Mouse (Mus musculus) liver, postnatal 0 days (tissue): ENCODE data around the gene Prg3. TPM values are rescaled to one million over a fixed set of nuclear protein-coding genes. Genes with fewer than 3 reads are reported as not detected.

Experiments used
- ATAC-seq: fragments of 200-750 bp; cut with Nextera tagmentation; 2 replicates; pipeline ENCODE4 v1.8.0; 2017; ENCODE audit warnings: mild to moderate bottlenecking, moderate library complexity
- DNase-seq: peaks from one replicate; pipeline ENCODE4 v3.0.0-alpha.2; 2016
- H3K27ac ChIP-seq: fragments of 300-500 bp; sonication (generic); 2 replicates; pipeline ENCODE4 v1.5.1; 2014; ENCODE audit warnings: antibody characterized with exemption, moderate library complexity, mild to moderate bottlenecking, low read depth
- H3K27me3 ChIP-seq: fragments of 300-500 bp; sonication (generic); 2 replicates; pipeline ENCODE4 v1.6.1; 2014; ENCODE audit warnings: low read length, control low read depth, mixed read lengths; ENCODE audit not compliant: insufficient read depth
- H3K36me3 ChIP-seq: fragments of 300-500 bp; sonication (generic); replicated peaks from 2 replicates; pipeline ENCODE4 v1.6.1; 2014; ENCODE audit warnings: mild to moderate bottlenecking, control low read depth, low read length, moderate library complexity, mixed read lengths; ENCODE audit not compliant: insufficient read depth
- H3K4me1 ChIP-seq: fragments of 300-500 bp; sonication (generic); 2 replicates; pipeline ENCODE4 v1.6.1; 2014; ENCODE audit warnings: antibody characterized with exemption, mild to moderate bottlenecking, control low read depth; ENCODE audit not compliant: insufficient read depth
- H3K4me2 ChIP-seq: fragments of 300-500 bp; sonication (generic); 2 replicates; pipeline ENCODE4 v1.6.1; 2014; ENCODE audit warnings: low read depth, mild to moderate bottlenecking, low read length, moderate library complexity, mixed read lengths
- H3K4me3 ChIP-seq: fragments of 300-500 bp; sonication (generic); 2 replicates; pipeline ENCODE4 v1.5.1; 2014; ENCODE audit warnings: low read depth, low read length
- H3K9ac ChIP-seq: fragments of 300-500 bp; sonication (generic); replicated peaks from 2 replicates; pipeline ENCODE4 v1.6.1; 2014; ENCODE audit warnings: mild to moderate bottlenecking, moderate library complexity
- H3K9me3 ChIP-seq: fragments of 300-500 bp; sonication (generic); 2 replicates; pipeline ENCODE4 v1.6.1; 2016; ENCODE audit warnings: mild to moderate bottlenecking, control low read depth, low read length, mixed read lengths
- CTCF ChIP-seq: sonication (generic); IDR thresholded peaks from 2 replicates; pipeline ENCODE4 v1.5.1; 2016; ENCODE audit warnings: antibody characterized with exemption, low read depth
- EP300 ChIP-seq: IDR thresholded peaks from 2 replicates; pipeline ENCODE4 v1.6.1; 2016; ENCODE audit warnings: antibody characterized with exemption, low read depth, mild to moderate bottlenecking
- WGBS: fragments of 180-500 bp; shearing (Covaris S2); extraction: QIAGEN DNeasy Blood & Tissue Kit; methylation state at CpG from one replicate; pipeline ENCODE4 v1.1.7; 2014; ENCODE audit not compliant: insufficient replicate concordance; 5-methylcytosine and 5-hydroxymethylcytosine counted together
- polyA plus RNA-seq: library from polyadenylated mRNA; unstranded; fragments of >200 nt; fragmentation: Nextera tagmentation; extraction: Ambion mirVana; gene quantifications from 2 replicates; pipeline ENCODE4 v1.2.1, GENCODE M21; 2015

Gene Prg3
- polyA plus RNA-seq, 1 experiment from 2014 or later, result 5.1 TPM

DNA sequence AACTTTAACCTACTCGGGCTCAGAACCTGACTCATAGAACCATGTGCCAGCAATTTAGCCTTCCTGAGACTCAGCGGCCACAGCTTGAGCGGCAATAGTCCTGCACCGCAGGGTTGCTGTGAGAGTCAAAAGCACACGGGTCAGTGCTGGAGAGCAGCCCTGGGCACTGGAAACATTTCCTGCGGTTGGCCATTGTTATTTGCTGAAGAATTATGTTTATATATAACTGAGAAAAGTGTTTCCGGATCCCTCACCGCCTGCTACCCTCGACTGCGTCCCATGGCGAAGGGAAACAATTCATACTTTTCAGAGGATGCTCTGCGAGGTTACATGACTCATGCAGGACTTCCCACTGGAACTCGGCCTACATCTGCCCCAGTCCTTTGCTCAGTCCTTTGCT is 13.5 kb downstream of the Prg3 start:
- Histone ChIP-seq H3K4me1 (peaks cover 25% of the 10 kb centered on the region), H3K4me3 (no peak overlapping the region), H3K27me3 (no peaks in the 10 kb centered on the region), H3K4me2 (no peak overlapping the region), H3K36me3 (no peaks in the 10 kb centered on the region), H3K9me3 (no peaks in the 10 kb centered on the region), H3K9ac (no peak overlapping the region), H3K27ac (no peak overlapping the region)
- WGBS, result 72% methylated on average over 13 of the region's 13 CpGs
- ATAC-seq (no peak), DNase-seq (no peak)
- TF ChIP-seq CTCF (no peak), EP300 (no peak)

- Histone ChIP-seq H3K27me3 (no peaks in the 10 kb centered on the region), H3K4me3 (no peak overlapping the region), H3K9me3 (no peaks in the 10 kb centered on the region), H3K4me2 (no peak overlapping the region), H3K36me3 (no peaks in the 10 kb centered on the region), H3K27ac (no peak overlapping the region), H3K4me1 (peaks cover 25% of the 10 kb centered on the region), H3K9ac (no peak overlapping the region)
- ATAC-seq (no peak), DNase-seq (no peak)
- TF ChIP-seq CTCF (no peak), EP300 (no peak)
- WGBS, result 83% methylated on average over 8 of the region's 8 CpGs
Observed at GRCm38 (mm10) chr2:85002575-85002974, 14.6 kb downstream of the Prg3 start.

GRCm38 (mm10) chr2:85004341-85004740 is 16.3 kb downstream of the Prg3 start:
- Histone ChIP-seq H3K4me2 (no peak overlapping the region), H3K4me3 (no peak overlapping the region), H3K27me3 (no peaks in the 10 kb centered on the region), H3K36me3 (no peaks in the 10 kb centered on the region), H3K9me3 (no peaks in the 10 kb centered on the region), H3K27ac (no peak overlapping the region), H3K9ac (no peak overlapping the region), H3K4me1 (peaks cover 25% of the 10 kb centered on the region)
- ATAC-seq (no peak), DNase-seq (no peak)
- 74% methylated on average over 4 of the region's 4 CpGs for WGBS
- TF ChIP-seq CTCF, result no peak
- no peak for TF ChIP-seq EP300

DNA sequence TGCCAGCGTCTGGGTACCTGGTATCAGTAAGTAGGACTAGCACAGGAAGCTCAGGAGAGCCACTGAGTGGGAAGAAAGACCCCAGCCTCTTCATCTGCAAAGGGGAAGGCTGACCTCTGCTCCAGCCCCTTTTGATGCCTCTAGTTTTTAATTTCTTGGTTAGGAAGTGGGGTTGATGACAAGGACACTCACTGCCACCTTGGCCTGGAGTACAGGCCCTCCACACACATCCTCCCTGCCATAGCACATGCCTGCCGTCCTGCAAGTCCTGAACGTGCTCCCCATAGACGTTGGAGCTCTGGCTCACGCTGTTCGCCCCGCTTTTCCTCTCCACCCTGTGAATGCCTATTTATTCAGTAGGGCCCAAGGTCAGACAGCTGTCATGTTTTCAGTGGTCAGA is 18.6 kb downstream of the Prg3 start:
- H3K36me3 ChIP-seq, result no peaks in the 10 kb centered on the region
- H3K9ac ChIP-seq, result no peak overlapping the region
- no peaks in the 10 kb centered on the region for H3K27me3 ChIP-seq
- H3K4me1 ChIP-seq, result peaks cover 20% of the 10 kb centered on the region
- H3K27ac ChIP-seq, result peak overlapping the region; percentile 32; the same call in 1 of the 2 replicates
- no peaks in the 10 kb centered on the region for H3K9me3 ChIP-seq
- DNase-seq, result no peak
- TF ChIP-seq CTCF, result no peak
- TF ChIP-seq EP300, result no peak
- no peak overlapping the region for H3K4me2 ChIP-seq
- ATAC-seq, result peak; percentile 26
- H3K4me3 ChIP-seq, result no peak overlapping the region
- WGBS, result 64% methylated on average over 7 of the region's 7 CpGs

DNA sequence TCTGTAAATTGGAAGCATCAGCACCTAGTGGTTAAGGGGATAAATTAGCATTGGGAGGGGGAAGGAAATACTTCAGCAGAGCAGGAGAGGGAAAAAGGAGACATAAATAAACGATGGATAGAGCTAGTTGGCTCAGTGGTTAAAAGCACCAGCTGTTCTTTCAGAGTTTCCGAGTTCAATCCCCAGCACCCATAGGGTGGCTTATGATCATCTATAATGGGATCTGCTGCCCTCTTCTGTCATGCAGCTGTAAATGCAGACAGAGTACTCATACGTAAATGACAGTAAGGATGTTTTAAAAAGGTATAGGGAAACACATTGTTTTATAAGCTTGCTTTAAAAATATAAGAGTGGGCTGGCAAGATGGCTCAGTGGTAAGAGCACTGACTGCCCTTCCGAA is 19.7 kb downstream of the Prg3 start:
- no peaks in the 10 kb centered on the region for H3K9me3 ChIP-seq
- H3K36me3 ChIP-seq, result no peaks in the 10 kb centered on the region
- peaks cover 26% of the 10 kb centered on the region for H3K4me1 ChIP-seq
- no peaks in the 10 kb centered on the region for H3K27me3 ChIP-seq
- ATAC-seq (no peak), DNase-seq (peak; percentile 40)
- no peak overlapping the region for H3K27ac ChIP-seq
- 22% methylated on average over 4 of the region's 4 CpGs for WGBS
- H3K9ac ChIP-seq, result no peak overlapping the region
- no peak overlapping the region for H3K4me3 ChIP-seq
- no peak overlapping the region for H3K4me2 ChIP-seq
- TF ChIP-seq EP300, result no peak
- peak; percentile 87 for TF ChIP-seq CTCF

- peak overlapping the region; percentile 23; the same call in 1 of the 2 replicates for H3K4me2 ChIP-seq
- peaks cover 31% of the 10 kb centered on the region for H3K4me1 ChIP-seq
- H3K27me3 ChIP-seq, result no peaks in the 10 kb centered on the region
- H3K9ac ChIP-seq, result no peak overlapping the region
- H3K36me3 ChIP-seq, result no peaks in the 10 kb centered on the region
- DNase-seq (no peak), ATAC-seq (peak; percentile 59)
- no peak overlapping the region for H3K4me3 ChIP-seq
- no peak for TF ChIP-seq EP300
- no peak for TF ChIP-seq CTCF
- H3K9me3 ChIP-seq, result no peaks in the 10 kb centered on the region
- peak overlapping the region; percentile 70 for H3K27ac ChIP-seq
- WGBS, result 48% methylated on average over 2 of the region's 2 CpGs
Observed at GRCm38 (mm10) chr2:85009212-85009611, 21.2 kb downstream of the Prg3 start.
